Mouse (Mus musculus): Measurements from ENCODE around the gene Zfp644. TPM values are rescaled to one million over a fixed set of nuclear protein-coding genes. Genes with fewer than 3 reads are reported as not detected.
"Not testable (repeated sequence)": the region's sequence is repeated elsewhere in the genome, so short reads cannot be mapped to it uniquely, and the experiment has no call there.

The Zfp644 gene
- polyA plus RNA-seq, 1 experiment from 2014 or later: 34.9 TPM

DNA sequence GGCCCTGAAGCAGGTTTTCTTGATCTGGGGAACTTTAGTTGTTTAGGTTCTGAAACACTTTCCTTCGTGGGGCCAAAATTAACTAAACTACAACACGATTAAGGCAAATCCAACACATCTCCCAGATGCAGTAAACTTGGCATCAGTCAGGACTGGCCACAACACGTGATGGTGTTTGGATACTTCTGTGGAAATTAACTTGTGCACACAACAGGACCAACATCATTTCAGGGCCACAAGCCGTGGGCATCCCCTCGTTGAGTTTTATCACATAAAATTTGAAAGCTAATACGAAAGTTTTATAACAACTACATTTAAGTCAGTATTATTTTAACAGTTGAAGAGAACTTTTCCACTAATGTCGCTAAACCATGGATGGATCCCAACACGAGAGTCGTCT, 1.9 kb downstream of the Zfp644 start:
- no peak for TF ChIP-seq CTCF (IDR thresholded peaks at IDR 0.05; ENCODE audit: low read depth)
- ATAC-seq: no peak

DNA sequence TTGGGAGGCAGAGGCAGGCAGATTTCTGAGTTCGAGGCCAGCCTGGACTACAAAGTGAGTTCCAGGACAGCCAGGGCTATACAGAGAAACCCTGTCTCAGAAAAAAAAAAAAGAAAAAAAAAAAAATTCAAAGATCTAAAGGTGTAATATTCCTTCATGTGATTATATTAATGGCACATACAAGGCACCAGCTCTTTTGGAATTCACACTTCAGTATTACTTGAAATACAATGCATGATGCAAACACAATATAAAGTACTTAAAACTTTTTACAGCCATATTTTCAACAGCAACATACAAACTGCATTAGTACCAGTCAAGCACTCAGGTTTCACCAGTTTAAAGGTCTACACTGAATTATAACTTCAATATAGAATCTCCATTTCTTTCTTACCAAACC, 2.4 kb downstream of the Zfp644 start:
- H3K4me1 ChIP-seq (replicated peaks; ENCODE audit: control insufficient read depth, insufficient read depth, low read length): no peaks in the 10 kb centered on the region
- no peaks in the 10 kb centered on the region for H3K9me3 ChIP-seq (ENCODE audit: control insufficient read depth)
- H3K36me3 ChIP-seq (ENCODE audit: control insufficient read depth, insufficient read depth): no peaks in the 10 kb centered on the region
- H3K9ac ChIP-seq (ENCODE audit: low read depth, low read length): no peak overlapping the region
- no peaks in the 10 kb centered on the region for H3K27me3 ChIP-seq (replicated peaks; ENCODE audit: control insufficient read depth, insufficient read depth, low read length)
- WGBS: 94% methylated on average over 1 of the region's 1 CpGs
- ATAC-seq: no peak
- H3K27ac ChIP-seq (ENCODE audit: low read depth, low read length): no peak overlapping the region
- no peak for TF ChIP-seq CTCF (IDR thresholded peaks at IDR 0.05; ENCODE audit: low read depth)
- H3K4me2 ChIP-seq (replicated peaks; ENCODE audit: low read depth): peak overlapping the region; percentile 79; the same call in 1 of the 2 replicates
- H3K4me3 ChIP-seq (ENCODE audit: low read depth, low read length): no peak overlapping the region

More for the DNA sequence above, 1.9 kb downstream of the Zfp644 start:
- no peak overlapping the region; the same call in 1 of the 2 replicates for H3K9ac ChIP-seq (ENCODE audit: low read depth, low read length)
- no peaks in the 10 kb centered on the region for H3K9me3 ChIP-seq (ENCODE audit: control insufficient read depth)
- H3K4me1 ChIP-seq (replicated peaks; ENCODE audit: control insufficient read depth, insufficient read depth, low read length): no peaks in the 10 kb centered on the region
- peak overlapping the region; percentile 79 for H3K4me2 ChIP-seq (replicated peaks; ENCODE audit: low read depth)
- no peaks in the 10 kb centered on the region for H3K27me3 ChIP-seq (replicated peaks; ENCODE audit: control insufficient read depth, insufficient read depth, low read length)
- 29% methylated on average over 9 of the region's 9 CpGs for WGBS
- H3K36me3 ChIP-seq (ENCODE audit: control insufficient read depth, insufficient read depth): no peaks in the 10 kb centered on the region
- no peak overlapping the region for H3K27ac ChIP-seq (ENCODE audit: low read depth, low read length)
- peak overlapping the region; percentile 95 for H3K4me3 ChIP-seq (ENCODE audit: low read depth, low read length)

DNA sequence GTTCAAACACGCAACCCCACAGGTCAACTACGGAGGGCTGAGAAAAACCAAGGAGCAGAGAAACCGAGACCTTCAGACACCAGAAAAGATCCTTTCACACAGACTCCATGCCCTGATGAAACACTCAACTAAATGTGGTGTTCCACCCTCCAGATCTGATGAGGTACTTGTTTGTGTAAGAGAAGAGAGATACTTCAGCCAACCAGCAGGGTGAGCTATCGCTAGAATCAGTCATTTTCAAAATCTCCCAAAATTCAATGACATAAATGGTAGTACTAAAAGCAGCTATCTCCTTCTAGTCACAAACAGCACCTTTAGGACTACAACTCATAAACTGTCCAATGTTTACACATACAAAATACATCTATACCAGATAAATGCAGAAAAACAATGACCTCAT, 4.1 kb downstream of the Zfp644 start:
- H3K36me3 ChIP-seq (ENCODE audit: control insufficient read depth, insufficient read depth): no peaks in the 10 kb centered on the region
- peak; percentile 60 for TF ChIP-seq CTCF (IDR thresholded peaks at IDR 0.05; ENCODE audit: low read depth)
- H3K4me1 ChIP-seq (replicated peaks; ENCODE audit: control insufficient read depth, insufficient read depth, low read length): no peaks in the 10 kb centered on the region
- ATAC-seq: no peak
- no peak overlapping the region for H3K4me3 ChIP-seq (ENCODE audit: low read depth, low read length)
- WGBS: 89% methylated on average over 4 of the region's 4 CpGs
- no peak overlapping the region for H3K27ac ChIP-seq (ENCODE audit: low read depth, low read length)
- no peak overlapping the region for H3K9ac ChIP-seq (ENCODE audit: low read depth, low read length)
- no peaks in the 10 kb centered on the region for H3K9me3 ChIP-seq (ENCODE audit: control insufficient read depth)
- H3K4me2 ChIP-seq (replicated peaks; ENCODE audit: low read depth): no peak overlapping the region
- no peaks in the 10 kb centered on the region for H3K27me3 ChIP-seq (replicated peaks; ENCODE audit: control insufficient read depth, insufficient read depth, low read length)

DNA sequence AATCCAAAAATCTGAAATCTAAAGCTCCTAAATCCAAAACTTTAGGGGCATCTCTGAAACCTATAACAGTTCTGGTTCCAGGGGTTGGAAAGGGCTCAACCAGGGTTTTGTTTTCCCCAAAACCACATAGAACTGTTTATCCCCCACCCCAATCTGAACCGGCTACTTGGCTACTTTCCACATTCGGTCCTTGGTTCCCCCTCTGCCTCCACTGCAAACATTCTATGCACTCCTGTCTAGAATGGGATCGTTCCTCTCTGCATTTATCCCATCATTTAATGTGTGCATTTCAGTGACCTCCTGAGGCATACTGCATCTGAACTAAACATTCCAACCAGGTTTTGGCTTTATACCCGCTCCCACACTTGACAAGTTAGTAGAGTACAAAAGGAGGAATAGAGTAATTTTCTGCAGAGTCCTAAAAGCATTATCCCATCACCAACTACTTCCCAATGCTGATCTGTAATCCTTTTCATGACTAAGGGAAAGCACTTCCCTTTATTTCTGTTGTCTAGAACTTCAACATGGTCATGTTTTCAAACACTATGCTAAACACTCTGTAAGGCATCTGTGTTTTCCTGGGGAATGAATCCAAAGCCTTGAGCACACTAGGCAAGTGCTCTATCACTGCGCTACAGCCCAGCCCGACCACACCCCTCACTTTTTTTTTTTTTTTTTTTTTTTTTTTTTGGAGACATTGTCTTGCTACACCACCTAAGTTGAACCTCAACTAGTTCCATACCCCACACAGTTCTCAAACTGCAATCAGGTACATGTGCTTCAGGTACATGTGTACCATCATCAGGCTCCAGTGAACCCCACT, 16.2 kb downstream of the Zfp644 start:
- Histone ChIP-seq H3K9ac (ENCODE audit: low read depth, low read length) (no peak overlapping the region), H3K4me2 (replicated peaks; ENCODE audit: low read depth) (no peak overlapping the region), H3K4me1 (replicated peaks; ENCODE audit: control insufficient read depth, insufficient read depth, low read length) (no peaks in the 10 kb centered on the region), H3K4me3 (ENCODE audit: low read depth, low read length) (no peak overlapping the region), H3K9me3 (ENCODE audit: control insufficient read depth) (no peaks in the 10 kb centered on the region), H3K27me3 (replicated peaks; ENCODE audit: control insufficient read depth, insufficient read depth, low read length) (no peaks in the 10 kb centered on the region), H3K36me3 (ENCODE audit: control insufficient read depth, insufficient read depth) (no peaks in the 10 kb centered on the region; the same call in 1 of the 2 replicates), H3K27ac (ENCODE audit: low read depth, low read length) (no peak overlapping the region)
- ATAC-seq: no peak
- TF ChIP-seq CTCF (IDR thresholded peaks at IDR 0.05; ENCODE audit: low read depth): no peak
- 88% methylated on average over 6 of the region's 6 CpGs for WGBS

DNA sequence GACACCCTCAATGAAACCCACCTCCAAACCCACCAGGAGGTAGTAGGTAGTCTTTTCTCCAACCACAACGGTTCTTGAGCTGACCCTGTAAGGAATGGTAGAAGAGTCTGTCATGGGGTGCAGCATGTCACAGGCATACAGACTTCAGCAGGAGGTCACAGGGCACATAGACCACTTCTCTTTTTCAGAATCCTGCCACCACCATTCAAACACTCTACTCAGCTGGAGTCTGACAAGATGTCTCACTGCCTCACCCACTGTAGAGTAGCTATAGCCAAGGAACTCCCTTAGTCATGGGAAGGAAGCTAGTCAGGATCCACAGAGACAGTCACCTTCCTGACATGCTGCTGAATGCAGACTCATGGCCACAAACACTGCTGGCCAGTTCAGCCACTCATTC, 17.4 kb downstream of the Zfp644 start:
- WGBS: 78% methylated on average over 1 of the region's 1 CpGs
- ATAC-seq: no peak
- H3K36me3 ChIP-seq (ENCODE audit: control insufficient read depth, insufficient read depth): no peaks in the 10 kb centered on the region; the same call in 1 of the 2 replicates

GRCm38 (mm10) chr5:106678823-106679222, 18.3 kb downstream of the Zfp644 start:
- WGBS: 62% methylated on average over 1 of the region's 1 CpGs

More for the DNA sequence above, 17.4 kb downstream of the Zfp644 start:
- no peak overlapping the region for H3K4me3 ChIP-seq (ENCODE audit: low read depth, low read length)
- TF ChIP-seq CTCF (IDR thresholded peaks at IDR 0.05; ENCODE audit: low read depth): no peak
- H3K9me3 ChIP-seq (ENCODE audit: control insufficient read depth): no peaks in the 10 kb centered on the region
- H3K27me3 ChIP-seq (replicated peaks; ENCODE audit: control insufficient read depth, insufficient read depth, low read length): no peaks in the 10 kb centered on the region
- H3K4me1 ChIP-seq (replicated peaks; ENCODE audit: control insufficient read depth, insufficient read depth, low read length): no peaks in the 10 kb centered on the region
- H3K4me2 ChIP-seq (replicated peaks; ENCODE audit: low read depth): no peak overlapping the region
- H3K27ac ChIP-seq (ENCODE audit: low read depth, low read length): no peak overlapping the region
- no peak overlapping the region for H3K9ac ChIP-seq (ENCODE audit: low read depth, low read length)

More at GRCm38 (mm10) chr5:106678823-106679222, 18.3 kb downstream of the Zfp644 start:
- not testable (repeated sequence) for H3K4me3 ChIP-seq (ENCODE audit: low read depth, low read length); H3K27ac ChIP-seq (ENCODE audit: low read depth, low read length); H3K4me1 ChIP-seq (replicated peaks; ENCODE audit: control insufficient read depth, insufficient read depth, low read length); H3K36me3 ChIP-seq (ENCODE audit: control insufficient read depth, insufficient read depth); H3K9ac ChIP-seq (ENCODE audit: low read depth, low read length); H3K27me3 ChIP-seq (replicated peaks; ENCODE audit: control insufficient read depth, insufficient read depth, low read length); ATAC-seq; H3K4me2 ChIP-seq (replicated peaks; ENCODE audit: low read depth); H3K9me3 ChIP-seq (ENCODE audit: control insufficient read depth)
